16 mouse cellular contexts compared by ENCODE assay signal in the genomic region with DNA sequence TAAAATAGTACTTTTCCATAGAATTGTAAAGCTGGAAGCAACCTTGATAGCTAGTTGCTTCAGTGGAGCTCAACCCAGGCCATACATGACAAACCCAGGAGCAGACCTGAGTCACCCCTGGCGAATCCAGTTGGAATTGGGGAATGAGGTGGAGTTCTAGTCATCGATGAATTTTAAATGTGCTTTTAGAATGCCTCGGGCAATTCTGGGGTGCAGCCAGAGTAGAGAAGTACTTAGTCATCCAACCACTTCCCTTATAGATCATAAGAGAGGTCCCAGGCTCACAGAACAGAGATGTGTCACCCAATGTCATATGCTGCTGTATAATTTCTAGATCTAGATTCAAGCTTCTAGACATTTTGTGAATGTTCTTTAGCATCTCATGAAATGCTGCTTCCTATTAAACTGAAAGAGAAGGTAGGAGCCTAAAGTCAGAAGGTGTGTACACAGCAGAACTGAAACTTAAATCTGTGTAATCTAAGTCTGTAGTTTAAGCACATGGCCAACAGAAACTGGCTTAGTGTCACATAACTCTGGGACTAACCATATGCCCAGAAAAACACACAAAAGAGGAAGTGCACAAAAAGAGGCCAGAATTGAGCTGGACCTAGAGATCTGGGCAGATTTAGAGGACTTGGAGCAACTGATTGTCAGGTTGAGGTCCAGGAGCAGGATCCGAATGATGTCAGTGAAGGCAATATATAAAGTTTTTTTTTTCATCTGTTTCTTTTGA.
"Had no signal": no experiment of that assay in that cellular context is flagged by ENCODE, and none has a peak within 500 bp of the region (broad histone marks: within the 10 kb centered on the region; RNA-seq: fewer than 3 reads in every experiment).

No protein-coding gene starts in this region.

- DNase-seq: liver, postnatal 0 days; lung, adult 2 months; lung, postnatal 14 days; lung, postnatal 36 days; right cerebral cortex, postnatal 14 days; thymus, adult 2 months; thymus, postnatal 25 days; thymus, postnatal 4 days had no signal

- ATAC-seq: liver, postnatal 0 days; lung, postnatal 0 days; midbrain, embryonic 13.5 days; midbrain, embryonic 15.5 days had no signal

- H3K27ac ChIP-seq: lung, embryonic 15.5 days; macrophage; midbrain, embryonic 13.5 days; midbrain, embryonic 15.5 days; neural tube, embryonic 12.5 days; stomach, embryonic 15.5 days; stomach, postnatal 0 days had no signal

- H3K4me1 ChIP-seq: lung, embryonic 15.5 days; midbrain, embryonic 13.5 days; midbrain, embryonic 15.5 days; neural tube, embryonic 12.5 days; stomach, embryonic 15.5 days had no signal

- H3K4me3 ChIP-seq: lung, embryonic 15.5 days; midbrain, embryonic 13.5 days; midbrain, embryonic 15.5 days; neural tube, embryonic 12.5 days; stomach, embryonic 15.5 days had no signal
